Mouse (Mus musculus) midbrain, embryonic 11.5 days (tissue): ENCODE data around the gene Dbndd1. TPM values are rescaled to one million over a fixed set of nuclear protein-coding genes. Genes with fewer than 3 reads are reported as not detected.
"Not testable (repeated sequence)": the region's sequence is repeated elsewhere in the genome, so short reads cannot be mapped to it uniquely, and the experiment has no call there.

Source experiments
- ATAC-seq: fragments of 200-750 bp; cut with Nextera tagmentation; 2 replicates; pipeline ENCODE4 v1.8.0; 2017; ENCODE audit warnings: moderate TSS enrichment, moderate library complexity; ENCODE audit not compliant: low FRiP score
- DNase-seq: peaks from one replicate; pipeline ENCODE4 v3.0.0; 2015; ENCODE audit warnings: low spot score; ENCODE audit errors: missing footprints
- H3K27ac ChIP-seq: fragments of 300-500 bp; sonication (generic); 2 replicates; pipeline ENCODE4 v1.5.1; 2014; ENCODE audit warnings: low read depth, low read length
- H3K27me3 ChIP-seq: fragments of 300-500 bp; sonication (generic); 2 replicates; pipeline ENCODE4 v1.6.1; 2014; ENCODE audit warnings: mild to moderate bottlenecking, low read length, moderate library complexity, mixed read lengths; ENCODE audit not compliant: control insufficient read depth, insufficient read depth
- H3K36me3 ChIP-seq: fragments of 300-500 bp; sonication (generic); 2 replicates; pipeline ENCODE4 v1.6.1; 2014; ENCODE audit warnings: mild to moderate bottlenecking, low read length, moderate library complexity, mixed read lengths; ENCODE audit not compliant: control insufficient read depth, insufficient read depth
- H3K4me1 ChIP-seq: fragments of 300-500 bp; sonication (generic); 2 replicates; pipeline ENCODE4 v1.6.1; 2014; ENCODE audit warnings: low read length; ENCODE audit not compliant: control insufficient read depth, insufficient read depth
- H3K4me2 ChIP-seq: fragments of 300-500 bp; sonication (generic); 2 replicates; pipeline ENCODE4 v1.6.1; 2014; ENCODE audit warnings: mild to moderate bottlenecking, moderate library complexity
- H3K4me3 ChIP-seq: fragments of 300-500 bp; sonication (generic); 2 replicates; pipeline ENCODE4 v1.5.1; 2014; ENCODE audit warnings: low read depth, low read length
- H3K9ac ChIP-seq: fragments of 300-500 bp; sonication (generic); 2 replicates; pipeline ENCODE4 v1.6.1; 2014; ENCODE audit warnings: low read length
- H3K9me3 ChIP-seq: fragments of 300-500 bp; sonication (generic); 2 replicates; pipeline ENCODE4 v1.6.1; 2016; ENCODE audit warnings: low read length; ENCODE audit not compliant: control insufficient read depth
- WGBS: fragments of 180-500 bp; shearing (Covaris S2); extraction: QIAGEN DNeasy Blood & Tissue Kit; methylation state at CpG from one replicate; pipeline ENCODE4 v1.1.7; 2014; 5-methylcytosine and 5-hydroxymethylcytosine counted together
- polyA plus RNA-seq: library from polyadenylated mRNA; unstranded; fragments of >200 nt; fragmentation: Nextera tagmentation; extraction: Ambion mirVana; gene quantifications from 2 replicates; pipeline ENCODE4 v1.2.1, GENCODE M21; 2014

Gene Dbndd1
- polyA plus RNA-seq, 1 experiment from 2014 or later, result 37.2 TPM

DNA sequence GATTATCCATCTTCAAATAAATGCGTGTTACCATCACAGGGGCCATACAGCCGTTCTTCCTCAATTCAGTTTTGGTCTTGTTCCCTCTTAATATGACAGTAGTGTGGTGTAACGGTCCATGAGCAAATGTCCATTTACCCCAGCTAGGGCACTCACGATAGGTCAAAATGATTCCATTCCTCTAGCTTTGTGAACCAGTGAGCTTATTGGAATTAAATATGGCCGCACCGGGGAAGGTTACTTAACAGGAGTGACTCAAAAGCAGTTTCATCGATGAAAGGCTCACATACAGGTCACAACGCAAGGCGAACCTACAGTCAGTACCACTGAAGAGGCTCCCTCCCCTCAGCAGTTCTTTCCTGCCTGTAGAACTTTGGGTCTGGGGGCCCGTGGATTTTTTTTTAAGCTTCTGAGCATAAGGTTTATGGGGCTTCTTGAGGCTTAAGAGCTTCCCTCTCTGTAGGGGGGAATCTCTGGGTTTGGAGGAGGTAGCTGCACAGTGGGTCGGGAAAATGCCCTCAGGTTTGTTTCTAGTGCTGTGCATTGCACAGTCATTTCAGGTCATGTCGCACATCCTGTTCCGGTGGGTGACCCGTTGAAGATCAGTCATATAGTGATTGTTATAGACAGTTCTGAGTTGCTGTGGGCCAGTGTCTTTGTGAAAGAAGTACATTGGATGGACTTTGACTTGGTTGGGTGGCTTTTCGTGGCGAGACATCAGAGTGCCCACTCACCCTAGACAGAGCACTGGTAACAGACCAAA lies 36.6 kb downstream of the Dbndd1 start:
- 42% methylated on average over 16 of the region's 16 CpGs for WGBS
- Histone ChIP-seq H3K27me3 (no peaks in the 10 kb centered on the region), H3K4me1 (peaks cover 10% of the 10 kb centered on the region), H3K27ac (no peak overlapping the region), H3K9ac (peak overlapping the region; percentile 88), H3K36me3 (peaks cover 6% of the 10 kb centered on the region; the same call in 1 of the 2 replicates), H3K4me3 (peak overlapping the region; percentile 85), H3K9me3 (no peaks in the 10 kb centered on the region), H3K4me2 (peak overlapping the region; percentile 57)
- ATAC-seq, result no peak
- peak; percentile 92 for DNase-seq

DNA sequence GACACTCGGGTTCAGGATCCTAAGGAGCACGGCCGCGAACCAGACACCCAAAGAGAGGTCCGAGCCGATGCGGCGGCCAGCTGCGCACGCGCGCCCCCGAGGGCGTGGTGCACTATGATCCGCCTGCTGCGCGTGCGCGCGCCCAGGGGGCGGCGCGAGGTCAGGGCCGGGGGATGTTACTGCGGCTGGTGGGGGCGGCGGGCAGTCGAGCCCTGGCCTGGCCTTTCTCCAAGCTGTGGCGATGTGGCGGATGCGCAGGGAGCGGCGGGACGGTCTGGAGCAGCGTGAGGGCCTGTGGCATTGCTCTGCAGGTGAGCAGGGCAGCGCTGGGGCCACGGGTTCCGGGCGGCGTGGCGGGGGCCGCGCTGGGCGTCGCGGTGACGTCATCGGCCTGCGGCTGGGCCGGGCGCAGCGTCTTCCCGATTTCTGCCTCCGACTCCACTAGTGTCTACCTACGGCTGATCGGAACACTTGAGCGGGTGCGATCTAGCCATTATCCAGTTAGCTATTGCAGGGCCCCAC lies 37.5 kb downstream of the Dbndd1 start, which contains the start of gene Afg3l1:
Afg3l1 (plus strand) TSS at position 167 of the 522 bp plus-strand sequence.
- H3K4me1 ChIP-seq, result peaks cover 10% of the 10 kb centered on the region
- peak within 1 kb of the TSS; percentile 85 for H3K4me3 ChIP-seq
- no peaks in the 10 kb centered on the region for H3K27me3 ChIP-seq
- H3K9me3 ChIP-seq, result no peaks in the 10 kb centered on the region
- H3K27ac ChIP-seq, result peak within 1 kb of the TSS; percentile 88
- H3K9ac ChIP-seq, result peak within 1 kb of the TSS; percentile 88
- DNase-seq, result peak; percentile 100
- peak; percentile 93 for ATAC-seq
- under 1% methylated on average over 54 of the region's 58 CpGs for WGBS
- peak within 1 kb of the TSS; percentile 57 for H3K4me2 ChIP-seq
- H3K36me3 ChIP-seq, result peaks cover 6% of the 10 kb centered on the region; the same call in 1 of the 2 replicates

DNA sequence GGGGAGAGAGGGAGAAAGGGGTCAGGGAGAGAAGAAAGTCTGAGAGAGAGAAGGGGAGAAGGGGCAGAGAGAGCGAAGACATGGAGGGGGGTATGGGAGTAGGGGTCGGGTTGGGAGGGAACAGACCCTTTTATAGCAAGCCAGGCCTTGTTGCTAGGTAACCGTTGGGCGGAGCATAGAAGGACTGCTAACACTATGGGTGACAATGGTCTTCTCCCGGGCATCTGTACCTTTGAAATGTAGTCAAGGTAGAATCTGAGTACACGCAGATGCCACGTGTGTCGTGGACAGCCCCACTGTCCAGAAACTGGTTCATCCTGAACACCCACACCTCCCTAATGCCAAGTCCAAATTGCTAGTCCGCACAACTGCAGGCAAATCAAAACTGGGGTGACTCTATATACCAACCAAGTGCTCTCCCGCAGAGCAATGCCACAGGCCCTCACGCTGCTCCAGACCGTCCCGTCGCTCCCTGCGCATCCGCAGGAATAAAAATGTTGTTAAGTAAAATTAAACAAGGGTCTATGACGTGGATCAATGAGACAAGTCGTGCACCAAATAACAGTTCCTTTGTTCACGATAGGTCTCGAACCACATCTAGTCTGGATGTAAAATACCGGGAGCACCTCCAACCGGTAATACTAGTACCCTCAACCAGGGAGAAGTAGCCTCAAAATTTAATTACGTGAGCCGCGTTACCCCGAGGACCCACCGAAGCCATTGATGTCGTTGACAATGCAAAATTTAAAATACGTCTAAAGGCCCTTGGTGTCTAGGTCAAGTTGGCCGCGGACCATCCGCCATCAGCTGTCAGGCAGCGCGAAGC lies 38.1 kb downstream of the Dbndd1 start:
- Histone ChIP-seq H3K9ac (peak overlapping the region; percentile 88), H3K27me3 (no peaks in the 10 kb centered on the region), H3K4me3 (peak overlapping the region; percentile 85), H3K27ac (peak overlapping the region; percentile 88), H3K4me2 (peak overlapping the region; percentile 57), H3K36me3 (0 out of 2 replicates have a peak, but pooled peaks cover 2% of the 10 kb centered on the region), H3K4me1 (peaks cover 10% of the 10 kb centered on the region), H3K9me3 (no peaks in the 10 kb centered on the region)
- WGBS, result 9% methylated on average over 34 of the region's 34 CpGs
- peak; percentile 90 for DNase-seq
- ATAC-seq, result peak; percentile 59

DNA sequence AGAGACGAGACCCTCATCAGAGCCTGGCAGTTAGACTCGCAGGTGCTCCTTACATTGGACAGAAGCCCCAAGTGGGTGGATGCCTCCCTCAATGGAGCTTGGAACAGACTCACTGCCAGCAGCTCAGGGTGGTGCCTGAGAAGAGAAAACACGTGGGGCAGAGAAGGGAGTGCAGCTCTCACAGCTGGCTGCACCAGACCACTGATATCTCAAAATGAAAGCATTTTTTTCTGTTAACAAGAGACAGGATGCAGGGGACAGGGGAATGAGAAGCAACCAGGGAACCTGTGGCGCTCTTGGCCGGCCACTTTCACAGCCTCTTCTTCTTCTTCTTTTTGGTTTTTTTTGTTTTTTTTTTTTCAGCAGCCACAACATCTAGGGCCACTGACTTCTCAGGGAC lies 40.7 kb downstream of the Dbndd1 start:
- not testable (repeated sequence) for H3K27ac ChIP-seq, H3K4me3 ChIP-seq, H3K36me3 ChIP-seq, H3K9ac ChIP-seq, ATAC-seq, H3K4me2 ChIP-seq, H3K9me3 ChIP-seq, H3K27me3 ChIP-seq, DNase-seq
- WGBS, result 70% methylated on average over 5 of the region's 5 CpGs
- peaks cover 10% of the 10 kb centered on the region for H3K4me1 ChIP-seq

DNA sequence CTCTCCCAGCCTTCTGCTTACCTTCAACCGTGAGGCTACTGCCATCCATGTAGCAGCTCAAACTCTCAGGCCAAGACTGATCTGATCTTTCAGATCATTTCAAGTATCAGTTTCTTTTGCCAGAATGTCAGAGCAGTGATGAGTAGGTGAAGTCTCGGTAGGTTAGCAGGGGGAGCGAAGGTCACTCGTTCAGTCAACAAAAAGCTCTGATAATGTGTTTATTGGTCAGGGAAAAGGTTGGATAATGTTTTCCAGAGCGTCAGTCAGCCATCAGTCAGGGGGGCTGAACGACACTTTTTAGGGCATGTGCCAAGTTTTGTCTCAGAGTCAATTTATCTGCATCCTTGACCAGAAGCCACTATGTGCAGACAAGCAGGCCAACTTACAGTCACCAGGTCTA lies 42.3 kb downstream of the Dbndd1 start:
- not testable (repeated sequence) for H3K4me2 ChIP-seq, H3K27ac ChIP-seq, H3K9ac ChIP-seq, DNase-seq, H3K9me3 ChIP-seq, H3K27me3 ChIP-seq, H3K36me3 ChIP-seq, H3K4me1 ChIP-seq, ATAC-seq, H3K4me3 ChIP-seq
- 71% methylated on average over 6 of the region's 6 CpGs for WGBS

DNA sequence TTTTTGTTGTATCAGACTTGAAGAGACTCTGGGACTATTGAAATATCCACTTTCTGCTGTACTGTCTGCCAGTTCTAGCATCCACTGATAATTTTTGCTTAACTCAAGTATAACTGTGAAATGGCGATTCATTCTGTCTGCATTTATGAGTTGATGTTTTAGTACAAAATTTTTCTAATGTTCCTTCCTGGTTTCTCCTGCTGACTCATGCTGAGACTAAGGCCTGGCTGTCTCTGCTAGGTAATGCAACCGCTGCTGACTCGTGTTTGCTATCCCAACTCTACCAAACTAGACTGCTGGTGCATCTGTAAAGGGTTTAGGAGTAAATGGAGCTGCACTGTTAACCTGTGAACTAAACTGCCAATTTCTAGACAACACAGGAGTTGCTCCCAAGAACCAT lies 47.8 kb downstream of the Dbndd1 start:
- 80% methylated on average over 3 of the region's 3 CpGs for WGBS
- Histone ChIP-seq H3K4me2 (no peak overlapping the region), H3K36me3 (no peaks in the 10 kb centered on the region), H3K9ac (no peak overlapping the region), H3K27ac (no peak overlapping the region), H3K4me1 (no peaks in the 10 kb centered on the region), H3K4me3 (no peak overlapping the region), H3K27me3 (no peaks in the 10 kb centered on the region), H3K9me3 (no peaks in the 10 kb centered on the region)
- ATAC-seq (no peak), DNase-seq (no peak)

DNA sequence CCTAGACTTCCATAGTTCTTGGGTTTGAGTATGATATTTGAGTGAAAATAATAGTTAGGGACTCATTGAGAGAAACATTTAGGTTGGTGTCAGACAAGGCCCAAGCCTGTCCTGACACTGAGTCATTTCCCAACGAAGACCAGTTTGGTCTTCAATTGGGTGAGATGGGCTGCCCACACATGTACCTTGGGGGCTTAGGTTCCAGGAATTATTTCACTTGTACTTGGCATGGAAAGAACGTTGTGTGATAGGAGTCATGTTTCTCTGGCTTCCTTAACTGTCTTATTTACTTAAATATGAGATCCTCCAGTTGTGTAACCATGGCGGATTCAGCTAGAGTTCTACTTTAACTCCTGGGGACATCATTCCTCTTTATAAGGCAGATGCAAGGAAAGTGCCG lies 51.6 kb downstream of the Dbndd1 start:
- no peaks in the 10 kb centered on the region for H3K27me3 ChIP-seq
- DNase-seq, result no peak
- no peak for ATAC-seq
- H3K4me2 ChIP-seq, result no peak overlapping the region
- no peak overlapping the region for H3K4me3 ChIP-seq
- WGBS, result 88% methylated on average over 4 of the region's 4 CpGs
- H3K9me3 ChIP-seq, result no peaks in the 10 kb centered on the region
- H3K9ac ChIP-seq, result no peak overlapping the region
- H3K27ac ChIP-seq, result no peak overlapping the region
- no peaks in the 10 kb centered on the region for H3K4me1 ChIP-seq
- H3K36me3 ChIP-seq, result peaks cover 7% of the 10 kb centered on the region; the same call in 1 of the 2 replicates
